In genomic region chr4:131922404-131922803, GRCm38 (mm10) we compare ENCODE assay signal across 8 mouse cellular contexts. TPM values are rescaled to one million over a fixed set of nuclear protein-coding genes. Genes with fewer than 3 reads are reported as not detected.
A peak's percentile ranks its signal among the peaks of the same experiment; 100 is the strongest.
DNase-seq lines count a peak whose midpoint lies in the region; ATAC-seq lines count a peak whose summit lies in the region.

No protein-coding gene starts in this region.

- peak overlapping the region; percentile 91 for H3K9ac ChIP-seq in heart, embryonic 11.5 days (ENCODE audit: low read depth, low read length)
- peak overlapping the region; percentile 54; the same call in 1 of the 2 replicates for H3K9ac ChIP-seq in hindbrain, embryonic 14.5 days
- no peak overlapping the region for H3K9ac ChIP-seq in midbrain, embryonic 12.5 days (replicated peaks)

- no peak for DNase-seq in heart, adult 8-10 months (ENCODE audit: low spot score)
- no peak for DNase-seq in hindbrain, embryonic 14.5 days (ENCODE audit: low spot score)
- DNase-seq in cerebellum, adult 9-10 months = no peak
- no peak for DNase-seq in adrenal gland, postnatal 10 days
- no peak for DNase-seq in cerebellum, adult 8-10 months

- no peaks in the 10 kb centered on the region for H3K9me3 ChIP-seq in heart, embryonic 11.5 days (replicated peaks; ENCODE audit: control insufficient read depth, low read length)
- H3K9me3 ChIP-seq in hindbrain, embryonic 14.5 days (ENCODE audit: control insufficient read depth, low read length) = no peaks in the 10 kb centered on the region
- no peaks in the 10 kb centered on the region for H3K9me3 ChIP-seq in midbrain, embryonic 12.5 days

- peaks cover 15% of the 10 kb centered on the region; the same call in 1 of the 2 replicates for H3K27me3 ChIP-seq in heart, embryonic 11.5 days (ENCODE audit: control insufficient read depth, insufficient read depth, low read length)
- H3K27me3 ChIP-seq in hindbrain, embryonic 14.5 days (ENCODE audit: control insufficient read depth, insufficient read depth, low read length) = peaks cover 79% of the 10 kb centered on the region
- H3K27me3 ChIP-seq in midbrain, embryonic 12.5 days = peaks cover 92% of the 10 kb centered on the region

- peak overlapping the region; percentile 86 for H3K4me2 ChIP-seq in heart, embryonic 11.5 days
- peak overlapping the region; percentile 83 for H3K4me2 ChIP-seq in hindbrain, embryonic 14.5 days (replicated peaks)
- peak overlapping the region; percentile 71 for H3K4me2 ChIP-seq in midbrain, embryonic 12.5 days (replicated peaks)

- H3K4me1 ChIP-seq in heart, embryonic 11.5 days (ENCODE audit: control insufficient read depth, insufficient read depth, low read length) = peaks cover 72% of the 10 kb centered on the region
- H3K4me1 ChIP-seq in brown adipose tissue, adult 24 weeks (ENCODE audit: control insufficient read depth, insufficient read depth, insufficient read length, low read length) = peaks cover 4% of the 10 kb centered on the region; the same call in 1 of the 2 replicates
- H3K4me1 ChIP-seq in hindbrain, embryonic 14.5 days (replicated peaks; ENCODE audit: control insufficient read depth, insufficient read depth, low read length) = peaks cover 12% of the 10 kb centered on the region; the same call in 1 of the 2 replicates
- H3K4me1 ChIP-seq in midbrain, embryonic 12.5 days = peaks cover 43% of the 10 kb centered on the region

- peak overlapping the region; percentile 71 for H3K4me3 ChIP-seq in heart, embryonic 11.5 days (ENCODE audit: low read depth, low read length)
- H3K4me3 ChIP-seq in brown adipose tissue, adult 24 weeks (ENCODE audit: insufficient read depth, low read depth, low read length) = peak overlapping the region; percentile 54
- peak overlapping the region; percentile 47 for H3K4me3 ChIP-seq in hindbrain, embryonic 14.5 days (replicated peaks; ENCODE audit: low read length)
- H3K4me3 ChIP-seq in midbrain, embryonic 12.5 days = peak overlapping the region; percentile 51

- WGBS in heart, embryonic 11.5 days (ENCODE audit: insufficient replicate concordance) = 57% methylated on average over 15 of the region's 15 CpGs
- WGBS in hindbrain, embryonic 14.5 days = 56% methylated on average over 15 of the region's 15 CpGs
- 53% methylated on average over 15 of the region's 15 CpGs for WGBS in midbrain, embryonic 12.5 days

- no peak for ATAC-seq in heart, embryonic 11.5 days (replicated peaks; ENCODE audit: insufficient number of reproducible peaks, low FRiP score, low TSS enrichment)
- 0 out of 2 replicates have a peak, but pooled peaks have one; percentile 10 for ATAC-seq in hindbrain, embryonic 14.5 days (ENCODE audit: low FRiP score)
- ATAC-seq in midbrain, embryonic 12.5 days (ENCODE audit: low FRiP score, low read depth) = no peak

- H3K36me3 ChIP-seq in heart, embryonic 11.5 days (ENCODE audit: control insufficient read depth, insufficient read depth, low read length) = peaks cover 6% of the 10 kb centered on the region; the same call in 1 of the 2 replicates
- H3K36me3 ChIP-seq in hindbrain, embryonic 14.5 days (replicated peaks; ENCODE audit: control insufficient read depth, insufficient read depth) = peaks cover 44% of the 10 kb centered on the region
- H3K36me3 ChIP-seq in midbrain, embryonic 12.5 days = peaks cover 40% of the 10 kb centered on the region

- H3K27ac ChIP-seq in heart, embryonic 11.5 days (ENCODE audit: low read depth, low read length) = no peak overlapping the region
- H3K27ac ChIP-seq in brown adipose tissue, adult 24 weeks (replicated peaks; ENCODE audit: low read depth, low read length) = no peak overlapping the region
- no peak overlapping the region for H3K27ac ChIP-seq in hindbrain, embryonic 14.5 days
- no peak overlapping the region for H3K27ac ChIP-seq in midbrain, embryonic 12.5 days (replicated peaks)

RNA-seq across cellular contexts. Expression of gene Tmem200b, which starts 0.8 kb away (rescaled TPM):
- 3.3 and 4.1 TPM in 2 replicates for polyA plus RNA-seq in heart, embryonic 11.5 days (2014; fragmentation: Nextera tagmentation; extraction: Ambion mirVana)
- total RNA-seq in heart, adult 8-10 months (2022) = 1 to 10 TPM; 4.3 to 6.5 (median 5.1) TPM
- 1.7 TPM in 1 of 2 replicates, not detected in the other for polyA plus RNA-seq in brown adipose tissue, adult 24 weeks (2012; ENCODE audit: insufficient read depth, insufficient read length, missing spikeins)
- polyA plus RNA-seq in hindbrain, embryonic 14.5 days (2014; fragmentation: Nextera tagmentation; extraction: Ambion mirVana) = 0.19 and 0.20 TPM in 2 replicates
- polyA plus RNA-seq in midbrain, embryonic 12.5 days (2016; fragmentation: Nextera tagmentation; extraction: Ambion mirVana) = 0.64 and 0.99 TPM in 2 replicates
- 1 to 10 TPM; 7.4 to 9.4 TPM for total RNA-seq in adrenal gland, postnatal 10 days (2021)

RNA-seq across cellular contexts. Expression of gene Srsf4, which starts 49.0 kb away (rescaled TPM):
- 67.9 and 76.7 TPM in 2 replicates for polyA plus RNA-seq in heart, embryonic 11.5 days (2014; fragmentation: Nextera tagmentation; extraction: Ambion mirVana)
- total RNA-seq in heart, adult 8-10 months (2022) = 10 to 100 TPM; 28.6 to 34.4 (median 32.5) TPM
- 16.7 and 26.2 TPM in 2 replicates for polyA plus RNA-seq in brown adipose tissue, adult 24 weeks (2012; ENCODE audit: insufficient read depth, insufficient read length, missing spikeins)
- polyA plus RNA-seq in hindbrain, embryonic 14.5 days (2014; fragmentation: Nextera tagmentation; extraction: Ambion mirVana) = 87.0 and 94.2 TPM in 2 replicates
- polyA plus RNA-seq in midbrain, embryonic 12.5 days (2016; fragmentation: Nextera tagmentation; extraction: Ambion mirVana) = 166 and 167 TPM in 2 replicates
- total RNA-seq in adrenal gland, postnatal 10 days (2021) = 10 to 100 TPM; 65.9 to 68.7 TPM
